Mouse (Mus musculus) intestine, embryonic 15.5 days (tissue): ENCODE data around the gene Stard8. TPM values are rescaled to one million over a fixed set of nuclear protein-coding genes. Genes with fewer than 3 reads are reported as not detected.
"Not testable (repeated sequence)": the region's sequence is repeated elsewhere in the genome, so short reads cannot be mapped to it uniquely, and the experiment has no call there.

Experiments
- ATAC-seq: fragments of 200-750 bp; cut with Nextera tagmentation; 2 replicates; pipeline ENCODE4 v1.8.0; 2017; ENCODE audit warnings: moderate TSS enrichment, moderate library complexity
- H3K27ac ChIP-seq: fragments of 300-500 bp; sonication (generic); 2 replicates; pipeline ENCODE4 v1.5.1; 2015; ENCODE audit warnings: mild to moderate bottlenecking, inconsistent platforms
- H3K27me3 ChIP-seq: fragments of 300-500 bp; sonication (generic); replicated peaks from 2 replicates; pipeline ENCODE4 v1.6.1; 2015; ENCODE audit warnings: inconsistent platforms
- H3K36me3 ChIP-seq: fragments of 300-500 bp; sonication (generic); 2 replicates; pipeline ENCODE4 v1.6.1; 2015; ENCODE audit warnings: inconsistent platforms
- H3K4me1 ChIP-seq: fragments of 300-500 bp; sonication (generic); replicated peaks from 2 replicates; pipeline ENCODE4 v1.6.1; 2015; ENCODE audit warnings: inconsistent platforms
- H3K4me2 ChIP-seq: fragments of 300-500 bp; sonication (generic); replicated peaks from 2 replicates; pipeline ENCODE4 v1.6.1; 2015; ENCODE audit warnings: mild to moderate bottlenecking, inconsistent platforms
- H3K4me3 ChIP-seq: fragments of 300-500 bp; sonication (generic); replicated peaks from 2 replicates; pipeline ENCODE4 v1.5.1; 2015; ENCODE audit warnings: inconsistent platforms
- H3K9ac ChIP-seq: fragments of 300-500 bp; sonication (generic); 2 replicates; pipeline ENCODE4 v1.6.1; 2015; ENCODE audit warnings: inconsistent platforms
- H3K9me3 ChIP-seq: fragments of 300-500 bp; sonication (generic); 2 replicates; pipeline ENCODE4 v1.6.1; 2016; ENCODE audit warnings: inconsistent platforms
- WGBS: fragments of 180-500 bp; shearing (Covaris S2); methylation state at CpG from one replicate; pipeline ENCODE4 v1.1.7; 2015; 5-methylcytosine and 5-hydroxymethylcytosine counted together
- polyA plus RNA-seq: library from polyadenylated mRNA; unstranded; fragments of >200 nt; fragmentation: Nextera tagmentation; extraction: Ambion mirVana; gene quantifications from 2 replicates; pipeline ENCODE4 v1.2.1, GENCODE M21; 2015

Gene Stard8
- polyA plus RNA-seq, result 7.3 and 7.5 TPM in 2 replicates

- Histone ChIP-seq H3K4me3 (peak within 1 kb of the TSS; percentile 18), H3K4me1 (no peaks in the 10 kb centered on the region), H3K36me3 (no peaks in the 10 kb centered on the region), H3K9me3 (no peaks in the 10 kb centered on the region), H3K4me2 (peak within 1 kb of the TSS; percentile 42), H3K27me3 (no peaks in the 10 kb centered on the region), H3K9ac (no peak within 1 kb of the TSS), H3K27ac (no peak within 1 kb of the TSS)
- peak; percentile 74 for ATAC-seq
- WGBS, result 48% methylated on average over 9 of the region's 9 CpGs
These were observed at the start of gene Stard8 for GRCm38 (mm10) chrX:99003046-99003445. TSS of gene Stard8 (plus strand) at chrX:99003248.

GRCm38 (mm10) chrX:98953941-98954340 lies 49.1 kb upstream of the Stard8 start:
- Histone ChIP-seq H3K9me3 (no peaks in the 10 kb centered on the region), H3K4me2 (no peak overlapping the region), H3K4me3 (no peak overlapping the region), H3K9ac (no peak overlapping the region), H3K4me1 (no peaks in the 10 kb centered on the region), H3K36me3 (no peaks in the 10 kb centered on the region), H3K27me3 (no peaks in the 10 kb centered on the region), H3K27ac (no peak overlapping the region)
- ATAC-seq, result no peak
- WGBS, result 20% methylated on average over 6 of the region's 6 CpGs

GRCm38 (mm10) chrX:98958287-98958686 lies 44.8 kb upstream of the Stard8 start:
- Histone ChIP-seq H3K9me3 (no peaks in the 10 kb centered on the region), H3K27me3 (no peaks in the 10 kb centered on the region), H3K9ac (no peak overlapping the region), H3K36me3 (no peaks in the 10 kb centered on the region), H3K4me1 (no peaks in the 10 kb centered on the region), H3K4me2 (no peak overlapping the region), H3K4me3 (no peak overlapping the region), H3K27ac (no peak overlapping the region)
- 89% methylated on average over 9 of the region's 9 CpGs for WGBS
- ATAC-seq, result no peak

GRCm38 (mm10) chrX:98959050-98959449 lies 44.0 kb upstream of the Stard8 start:
- ATAC-seq, result no peak
- Histone ChIP-seq H3K4me2 (no peak overlapping the region), H3K27ac (no peak overlapping the region), H3K9ac (no peak overlapping the region), H3K27me3 (no peaks in the 10 kb centered on the region), H3K4me3 (no peak overlapping the region), H3K36me3 (no peaks in the 10 kb centered on the region), H3K9me3 (no peaks in the 10 kb centered on the region), H3K4me1 (no peaks in the 10 kb centered on the region)
- 72% methylated on average over 4 of the region's 4 CpGs for WGBS

- no peaks in the 10 kb centered on the region for H3K9me3 ChIP-seq
These were observed 39.3 kb upstream of the Stard8 start for GRCm38 (mm10) chrX:98963742-98964141.

GRCm38 (mm10) chrX:98964513-98964912 lies 38.5 kb upstream of the Stard8 start:
- no peaks in the 10 kb centered on the region for H3K9me3 ChIP-seq
- H3K4me2 ChIP-seq, result no peak overlapping the region
- no peaks in the 10 kb centered on the region for H3K27me3 ChIP-seq

More at GRCm38 (mm10) chrX:98963742-98964141, 39.3 kb upstream of the Stard8 start:
- H3K4me2 ChIP-seq, result no peak overlapping the region
- H3K27me3 ChIP-seq, result no peaks in the 10 kb centered on the region
- H3K27ac ChIP-seq, result no peak overlapping the region
- H3K9ac ChIP-seq, result no peak overlapping the region
- H3K4me3 ChIP-seq, result no peak overlapping the region
- no peaks in the 10 kb centered on the region for H3K4me1 ChIP-seq
- ATAC-seq, result no peak
- H3K36me3 ChIP-seq, result no peaks in the 10 kb centered on the region

GRCm38 (mm10) chrX:98986611-98987010 lies 16.4 kb upstream of the Stard8 start:
- 62% methylated on average over 5 of the region's 5 CpGs for WGBS
- not testable (repeated sequence) for H3K27ac ChIP-seq, H3K4me1 ChIP-seq, H3K27me3 ChIP-seq, H3K4me2 ChIP-seq, H3K4me3 ChIP-seq, ATAC-seq, H3K9ac ChIP-seq, H3K36me3 ChIP-seq, H3K9me3 ChIP-seq

More at GRCm38 (mm10) chrX:98964513-98964912, 38.5 kb upstream of the Stard8 start:
- Histone ChIP-seq H3K9ac (no peak overlapping the region), H3K36me3 (no peaks in the 10 kb centered on the region), H3K4me1 (no peaks in the 10 kb centered on the region), H3K27ac (no peak overlapping the region), H3K4me3 (no peak overlapping the region)
- no peak for ATAC-seq

- Histone ChIP-seq H3K4me3 (no peak overlapping the region), H3K36me3 (no peaks in the 10 kb centered on the region), H3K4me1 (no peaks in the 10 kb centered on the region), H3K27ac (no peak overlapping the region), H3K27me3 (no peaks in the 10 kb centered on the region), H3K9me3 (no peaks in the 10 kb centered on the region), H3K4me2 (no peak overlapping the region), H3K9ac (no peak overlapping the region)
- 38% methylated on average over 6 of the region's 6 CpGs for WGBS
- no peak; the same call in 1 of the 2 replicates for ATAC-seq
These were observed 13.5 kb upstream of the Stard8 start for GRCm38 (mm10) chrX:98989574-98989973.

GRCm38 (mm10) chrX:99002065-99002464 lies 983 bp upstream of the Stard8 start:
- Histone ChIP-seq H3K4me1 (no peaks in the 10 kb centered on the region), H3K9ac (no peak overlapping the region), H3K9me3 (no peaks in the 10 kb centered on the region), H3K27ac (no peak overlapping the region), H3K4me3 (no peak overlapping the region), H3K36me3 (no peaks in the 10 kb centered on the region), H3K27me3 (no peaks in the 10 kb centered on the region), H3K4me2 (no peak overlapping the region)
- ATAC-seq, result no peak
- WGBS, result 71% methylated on average over 6 of the region's 6 CpGs

GRCm38 (mm10) chrX:99010581-99010980 lies 7.5 kb downstream of the Stard8 start:
- Histone ChIP-seq H3K4me1 (no peaks in the 10 kb centered on the region), H3K4me3 (no peak overlapping the region), H3K4me2 (no peak overlapping the region), H3K27ac (no peak overlapping the region), H3K9me3 (no peaks in the 10 kb centered on the region), H3K9ac (no peak overlapping the region), H3K27me3 (no peaks in the 10 kb centered on the region), H3K36me3 (no peaks in the 10 kb centered on the region)
- WGBS, result 90% methylated on average over 5 of the region's 5 CpGs
- no peak for ATAC-seq

- Histone ChIP-seq H3K27ac (no peak overlapping the region), H3K4me2 (no peak overlapping the region), H3K4me1 (no peaks in the 10 kb centered on the region), H3K27me3 (no peaks in the 10 kb centered on the region), H3K9ac (no peak overlapping the region), H3K4me3 (no peak overlapping the region), H3K9me3 (no peaks in the 10 kb centered on the region), H3K36me3 (no peaks in the 10 kb centered on the region)
- 44% methylated on average over 3 of the region's 3 CpGs for WGBS
- no peak for ATAC-seq
These were observed 8.2 kb downstream of the Stard8 start for GRCm38 (mm10) chrX:99011281-99011680.

- Histone ChIP-seq H3K27ac (no peak overlapping the region), H3K4me2 (no peak overlapping the region), H3K27me3 (no peaks in the 10 kb centered on the region), H3K4me3 (no peak overlapping the region), H3K36me3 (no peaks in the 10 kb centered on the region), H3K9me3 (no peaks in the 10 kb centered on the region), H3K9ac (no peak overlapping the region), H3K4me1 (no peaks in the 10 kb centered on the region)
- ATAC-seq, result no peak
- 82% methylated on average over 3 of the region's 3 CpGs for WGBS
These were observed 9.4 kb downstream of the Stard8 start for GRCm38 (mm10) chrX:99012486-99012885.

- ATAC-seq, result no peak
- Histone ChIP-seq H3K27me3 (no peaks in the 10 kb centered on the region; the same call in 1 of the 2 replicates), H3K4me3 (no peak overlapping the region), H3K9me3 (no peaks in the 10 kb centered on the region), H3K36me3 (no peaks in the 10 kb centered on the region), H3K9ac (no peak overlapping the region), H3K27ac (no peak overlapping the region), H3K4me2 (no peak overlapping the region), H3K4me1 (no peaks in the 10 kb centered on the region)
- 70% methylated on average over 2 of the region's 2 CpGs for WGBS
These were observed 12.7 kb downstream of the Stard8 start for GRCm38 (mm10) chrX:99015705-99016104.
